ENCODE assay signal across 23 mouse cellular contexts in genomic region chr15:77915287-77915686, GRCm38 (mm10).
"Had no signal": no experiment of that assay in that cellular context is flagged by ENCODE, and none has a peak within 500 bp of the region (broad histone marks: within the 10 kb centered on the region; RNA-seq: fewer than 3 reads in every experiment).

No protein-coding gene starts in this region.

- H3K9me3 ChIP-seq: heart, embryonic 13.5 days; heart, embryonic 15.5 days; hindbrain, embryonic 13.5 days; hindbrain, embryonic 15.5 days; intestine, embryonic 15.5 days; limb, embryonic 10.5 days; limb, embryonic 12.5 days; liver, embryonic 13.5 days; liver, embryonic 15.5 days had no signal

- H3K27me3 ChIP-seq: heart, embryonic 13.5 days; heart, embryonic 15.5 days; hindbrain, embryonic 13.5 days; hindbrain, embryonic 15.5 days; intestine, embryonic 15.5 days; limb, embryonic 12.5 days; liver, embryonic 13.5 days; liver, embryonic 15.5 days had no signal

- DNase-seq: gastrocnemius, postnatal 14 days; heart, adult 18-20 months; heart, postnatal 14 days; heart, postnatal 36 days; kidney, adult 18-20 months; kidney, adult 8-10 months; kidney, postnatal 10 days; liver; liver, embryonic 13.5 days had no signal

- H3K27ac ChIP-seq: heart, embryonic 13.5 days; heart, embryonic 15.5 days; hindbrain, embryonic 13.5 days; hindbrain, embryonic 15.5 days; intestine, embryonic 15.5 days; layer of hippocampus, adult 2 months; left cerebral cortex, adult 2 months; limb, embryonic 10.5 days; limb, embryonic 12.5 days; liver, embryonic 13.5 days; liver, embryonic 15.5 days had no signal

- H3K4me2 ChIP-seq: heart, embryonic 11.5 days; heart, embryonic 13.5 days; heart, embryonic 15.5 days; hindbrain, embryonic 13.5 days; hindbrain, embryonic 15.5 days; intestine, embryonic 15.5 days; limb, embryonic 12.5 days; liver, embryonic 11.5 days; liver, embryonic 13.5 days; liver, embryonic 15.5 days had no signal

- H3K9ac ChIP-seq: heart, embryonic 13.5 days; heart, embryonic 15.5 days; hindbrain, embryonic 13.5 days; hindbrain, embryonic 15.5 days; intestine, embryonic 15.5 days; limb, embryonic 12.5 days; liver, embryonic 13.5 days; liver, embryonic 15.5 days had no signal

- H3K4me3 ChIP-seq: heart, embryonic 13.5 days; heart, embryonic 15.5 days; hindbrain, embryonic 13.5 days; hindbrain, embryonic 15.5 days; intestine, embryonic 15.5 days; layer of hippocampus, adult 2 months; left cerebral cortex, adult 2 months; limb, embryonic 10.5 days; limb, embryonic 12.5 days; liver, embryonic 13.5 days; liver, embryonic 15.5 days had no signal

- ATAC-seq: inflammation-experienced regulatory T-cells, adult 6 months; intestine, embryonic 15.5 days; intestine, postnatal 0 days had no signal

- H3K4me1 ChIP-seq: hindbrain, embryonic 15.5 days had no signal
